Mouse (Mus musculus): ENCODE results near the gene Tmem30c. TPM values are rescaled to one million over a fixed set of nuclear protein-coding genes. Genes with fewer than 3 reads are reported as not detected.

The Tmem30c gene
- polyA plus RNA-seq, 1 experiment from 2014 or later, result 0.06 TPM

DNA sequence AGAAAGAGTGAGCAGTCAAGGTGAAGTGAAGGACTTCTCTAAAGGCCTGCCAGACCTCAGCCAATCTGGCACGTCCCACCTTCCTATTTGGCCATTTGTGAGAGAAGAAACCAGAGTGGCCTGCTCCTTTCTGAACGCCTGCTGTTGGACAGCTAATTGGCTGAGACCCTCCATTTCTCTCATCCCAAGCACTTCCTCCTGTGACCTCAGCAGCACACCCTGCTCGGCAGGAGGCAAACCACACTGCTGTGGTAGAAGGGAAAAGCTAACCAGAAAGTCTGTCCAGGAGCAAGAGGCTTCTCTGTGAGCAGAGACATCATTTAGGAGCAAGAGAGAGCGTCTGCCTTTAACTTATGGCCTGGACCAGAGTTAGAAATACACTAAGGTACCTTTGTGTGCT is 24.5 kb upstream of the Tmem30c start:
- Histone ChIP-seq H3K27me3 (replicated peaks; ENCODE audit: low read depth, poor library complexity, severe bottlenecking) (no peaks in the 10 kb centered on the region), H3K27ac (replicated peaks) (no peak overlapping the region), H3K9me3 (peaks cover 4% of the 10 kb centered on the region; the same call in 1 of the 2 replicates), H3K36me3 (replicated peaks) (0 out of 2 replicates have a peak, but pooled peaks cover 5% of the 10 kb centered on the region), H3K4me3 (no peak overlapping the region), H3K4me1 (peaks cover 19% of the 10 kb centered on the region)
- DNase-seq (ENCODE audit: low spot score), result no peak
- 75% methylated on average over 4 of the region's 4 CpGs for WGBS

DNA sequence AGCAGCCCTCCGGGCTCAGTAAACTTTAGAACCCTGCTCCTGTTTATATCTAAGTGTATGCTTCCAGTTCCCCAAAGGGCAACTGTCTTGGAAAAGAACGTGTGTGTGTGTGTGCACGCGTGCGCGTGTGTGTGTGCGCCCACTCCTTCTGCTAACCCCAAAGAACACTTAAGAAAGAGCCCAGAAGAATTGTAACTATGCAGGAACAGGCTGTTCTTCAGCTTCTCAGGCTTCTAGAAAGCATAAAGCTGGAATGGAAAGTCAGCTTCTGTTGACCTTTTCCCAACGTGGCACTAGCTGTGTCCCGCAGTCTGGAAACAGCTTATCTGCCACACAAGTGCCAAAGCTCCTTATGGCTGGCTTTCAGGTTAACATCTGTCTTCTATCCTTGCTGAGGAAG is 22.4 kb upstream of the Tmem30c start:
- H3K27ac ChIP-seq (replicated peaks), result no peak overlapping the region
- no peaks in the 10 kb centered on the region for H3K27me3 ChIP-seq (replicated peaks; ENCODE audit: low read depth, poor library complexity, severe bottlenecking)
- peaks cover 19% of the 10 kb centered on the region for H3K4me1 ChIP-seq
- WGBS, result 89% methylated on average over 9 of the region's 9 CpGs
- H3K4me3 ChIP-seq, result no peak overlapping the region
- no peaks in the 10 kb centered on the region for H3K36me3 ChIP-seq (replicated peaks)
- H3K9me3 ChIP-seq, result peaks cover 4% of the 10 kb centered on the region; the same call in 1 of the 2 replicates
- DNase-seq (ENCODE audit: low spot score), result no peak

DNA sequence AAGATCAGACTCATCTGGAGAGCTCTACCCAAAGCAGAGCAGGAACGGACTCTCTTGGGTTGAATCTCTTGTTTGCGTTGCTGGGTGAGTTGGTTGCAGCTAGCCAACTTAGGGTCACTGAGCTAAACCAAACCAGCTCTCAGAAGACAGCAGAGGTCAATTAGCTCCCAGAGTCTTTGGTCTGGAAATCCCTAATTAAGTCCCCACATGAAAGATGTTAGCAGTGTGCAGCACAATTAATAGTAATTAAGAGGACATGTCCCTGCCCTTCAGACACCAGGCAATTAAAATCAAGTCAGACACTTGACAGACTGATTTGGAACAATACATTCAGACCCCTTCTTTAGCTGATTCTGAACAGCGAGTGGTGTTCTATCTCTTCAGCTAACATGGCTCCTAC is 21.6 kb upstream of the Tmem30c start:
- Histone ChIP-seq H3K4me3 (no peak overlapping the region), H3K4me1 (peaks cover 19% of the 10 kb centered on the region), H3K36me3 (replicated peaks) (no peaks in the 10 kb centered on the region), H3K9me3 (no peaks in the 10 kb centered on the region), H3K27ac (replicated peaks) (no peak overlapping the region), H3K27me3 (replicated peaks; ENCODE audit: low read depth, poor library complexity, severe bottlenecking) (no peaks in the 10 kb centered on the region)
- 56% methylated on average over 3 of the region's 3 CpGs for WGBS
- no peak for DNase-seq (ENCODE audit: low spot score)

DNA sequence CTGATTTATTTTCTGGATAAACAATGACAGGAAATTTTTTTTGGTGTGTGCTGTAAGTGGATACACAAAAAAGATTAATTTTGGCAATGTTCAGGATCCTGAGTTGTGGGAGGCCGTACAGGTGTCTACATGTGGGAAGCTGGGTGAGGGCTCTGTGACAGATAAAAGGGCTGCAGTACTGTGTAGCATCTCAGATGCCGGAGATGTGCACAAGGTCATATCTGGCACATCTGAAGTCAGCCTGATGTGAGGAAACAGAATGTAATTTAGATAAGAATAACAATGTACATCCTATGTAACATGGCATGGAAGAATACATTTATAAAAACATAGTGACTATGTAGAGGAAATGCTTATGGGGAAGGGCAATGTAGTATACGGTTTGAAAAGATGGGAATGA is 20.8 kb upstream of the Tmem30c start:
- Histone ChIP-seq H3K27me3 (replicated peaks; ENCODE audit: low read depth, poor library complexity, severe bottlenecking) (no peaks in the 10 kb centered on the region), H3K27ac (replicated peaks) (no peak overlapping the region), H3K36me3 (replicated peaks) (no peaks in the 10 kb centered on the region), H3K9me3 (no peaks in the 10 kb centered on the region), H3K4me3 (no peak overlapping the region), H3K4me1 (peaks cover 18% of the 10 kb centered on the region)
- 88% methylated on average over 3 of the region's 3 CpGs for WGBS
- DNase-seq (ENCODE audit: low spot score), result no peak

DNA sequence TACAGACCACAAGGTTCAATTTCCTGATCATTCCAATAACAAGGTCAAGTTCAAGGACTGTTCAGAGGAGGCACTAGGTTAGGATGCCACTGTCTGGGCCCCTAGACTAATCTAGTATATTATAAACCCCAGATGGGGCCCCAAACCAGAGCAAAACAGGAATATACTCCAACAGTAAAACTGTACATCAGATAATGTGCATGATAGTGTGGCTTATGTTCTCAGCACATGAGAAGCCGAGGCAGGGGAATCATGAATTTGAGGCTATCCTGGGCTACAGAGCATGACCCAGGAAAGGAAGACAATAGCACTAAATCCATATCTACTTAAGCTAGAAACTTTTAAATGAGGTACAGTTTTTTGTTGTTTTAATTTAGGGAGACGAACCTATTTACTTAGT is 19.5 kb upstream of the Tmem30c start:
- H3K27me3 ChIP-seq (replicated peaks; ENCODE audit: low read depth, poor library complexity, severe bottlenecking), result no peaks in the 10 kb centered on the region
- H3K36me3 ChIP-seq (replicated peaks), result no peaks in the 10 kb centered on the region
- no peaks in the 10 kb centered on the region for H3K9me3 ChIP-seq
- H3K4me1 ChIP-seq, result peaks cover 6% of the 10 kb centered on the region; the same call in 1 of the 2 replicates
- 86% methylated on average over 2 of the region's 2 CpGs for WGBS
- H3K4me3 ChIP-seq, result no peak overlapping the region
- DNase-seq (ENCODE audit: low spot score), result no peak
- H3K27ac ChIP-seq (replicated peaks), result no peak overlapping the region

DNA sequence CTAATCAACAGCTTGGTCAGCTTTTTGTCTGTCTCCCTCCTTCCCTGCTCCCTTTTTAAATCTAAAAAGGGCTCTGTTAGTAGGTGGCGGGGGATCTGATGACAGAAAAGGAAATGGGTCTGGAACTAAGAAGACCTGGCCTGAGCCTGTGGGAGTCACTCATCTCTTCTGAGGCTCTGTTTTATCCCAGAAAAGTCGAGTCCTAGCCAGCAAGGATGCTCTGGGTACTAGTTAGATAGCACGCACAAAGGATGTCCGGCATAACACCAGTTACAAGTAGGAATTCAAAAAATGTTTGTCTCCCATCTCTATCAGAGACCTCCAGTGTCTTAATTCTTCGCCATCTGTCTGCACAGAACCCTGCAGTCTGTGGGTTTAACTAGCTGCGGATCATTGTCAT is 12.8 kb upstream of the Tmem30c start:
- no peak for DNase-seq (ENCODE audit: low spot score)
- 84% methylated on average over 6 of the region's 6 CpGs for WGBS
- Histone ChIP-seq H3K36me3 (replicated peaks) (no peaks in the 10 kb centered on the region), H3K4me1 (peaks cover 23% of the 10 kb centered on the region), H3K4me3 (no peak overlapping the region), H3K27ac (replicated peaks) (no peak overlapping the region), H3K27me3 (replicated peaks; ENCODE audit: low read depth, poor library complexity, severe bottlenecking) (no peaks in the 10 kb centered on the region), H3K9me3 (no peaks in the 10 kb centered on the region)

DNA sequence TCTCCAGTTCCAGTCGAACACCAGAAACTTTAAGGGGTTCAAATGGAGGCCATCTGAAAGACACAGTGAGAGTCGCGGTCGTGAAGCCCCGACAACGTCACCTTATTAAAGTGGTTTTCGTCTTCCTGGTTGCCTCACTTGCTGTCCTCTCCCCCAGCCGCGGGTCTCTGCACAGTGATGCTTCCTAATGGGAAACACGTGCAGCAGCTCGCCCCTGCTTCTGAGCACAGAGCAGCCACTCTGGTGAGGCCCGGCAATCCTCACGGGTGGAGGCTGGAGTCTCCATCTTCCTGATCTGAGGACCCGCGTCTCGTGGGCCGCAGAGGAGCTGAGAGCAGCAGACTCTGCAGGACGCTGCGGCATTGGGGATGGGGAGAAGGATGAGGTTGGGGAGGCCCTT is 11.1 kb upstream of the Tmem30c start:
- 45% methylated on average over 19 of the region's 19 CpGs for WGBS
- Histone ChIP-seq H3K9me3 (no peaks in the 10 kb centered on the region), H3K4me3 (peak overlapping the region; percentile 33), H3K27me3 (replicated peaks; ENCODE audit: low read depth, poor library complexity, severe bottlenecking) (no peaks in the 10 kb centered on the region), H3K4me1 (peaks cover 23% of the 10 kb centered on the region), H3K36me3 (replicated peaks) (no peaks in the 10 kb centered on the region), H3K27ac (replicated peaks) (peak overlapping the region; percentile 81)
- DNase-seq (ENCODE audit: low spot score), result peak; percentile 81

DNA sequence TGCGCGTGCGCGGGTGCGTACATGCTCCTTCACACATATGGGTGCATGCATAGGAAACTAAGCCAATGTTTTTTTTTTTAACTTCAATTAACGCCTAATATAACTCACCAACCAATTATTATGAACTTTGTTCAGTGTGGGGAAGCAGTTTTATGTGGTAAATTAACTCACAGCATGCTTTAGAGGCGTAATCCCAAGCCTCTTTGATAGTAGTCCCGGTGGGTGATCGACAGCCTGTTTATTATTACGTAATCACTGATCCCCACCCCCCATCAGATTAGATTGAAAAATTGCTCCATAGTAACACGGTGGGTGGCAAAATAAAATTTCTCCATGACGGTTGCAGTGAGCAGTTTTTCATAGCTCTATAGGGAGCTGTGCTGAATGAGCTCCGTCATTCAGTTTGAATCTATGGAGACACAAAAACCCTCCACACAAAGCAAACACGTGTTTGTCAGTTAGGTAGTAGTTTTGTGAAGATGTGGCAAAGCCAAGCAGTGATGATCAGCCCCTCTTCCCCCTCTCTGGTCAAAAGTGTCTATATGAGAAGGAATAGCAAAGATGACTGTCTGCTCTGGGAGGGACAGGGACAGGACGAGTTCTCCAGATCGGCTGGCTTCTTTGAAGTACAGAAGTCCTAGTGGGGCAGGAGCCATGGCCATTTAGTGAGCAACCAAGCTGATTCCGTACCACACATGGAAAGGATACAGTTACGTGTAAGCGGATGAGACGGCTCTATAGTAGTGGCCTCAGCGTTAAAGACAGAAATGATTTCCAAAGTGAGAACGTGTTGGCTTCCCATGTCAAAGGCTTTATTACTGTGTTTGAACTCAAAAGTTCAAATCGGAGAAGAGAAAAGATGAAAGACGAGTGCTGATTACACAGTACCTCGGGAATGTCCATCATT is 10.4 kb upstream of the Tmem30c start:
- H3K4me1 ChIP-seq, result peaks cover 23% of the 10 kb centered on the region
- H3K36me3 ChIP-seq (replicated peaks), result no peaks in the 10 kb centered on the region
- peak; percentile 29 for DNase-seq (ENCODE audit: low spot score)
- peak overlapping the region; percentile 33 for H3K4me3 ChIP-seq
- no peaks in the 10 kb centered on the region for H3K9me3 ChIP-seq
- no peaks in the 10 kb centered on the region for H3K27me3 ChIP-seq (replicated peaks; ENCODE audit: low read depth, poor library complexity, severe bottlenecking)
- H3K27ac ChIP-seq (replicated peaks), result peak overlapping the region; percentile 81; the same call in 1 of the 2 replicates
- 75% methylated on average over 25 of the region's 25 CpGs for WGBS

DNA sequence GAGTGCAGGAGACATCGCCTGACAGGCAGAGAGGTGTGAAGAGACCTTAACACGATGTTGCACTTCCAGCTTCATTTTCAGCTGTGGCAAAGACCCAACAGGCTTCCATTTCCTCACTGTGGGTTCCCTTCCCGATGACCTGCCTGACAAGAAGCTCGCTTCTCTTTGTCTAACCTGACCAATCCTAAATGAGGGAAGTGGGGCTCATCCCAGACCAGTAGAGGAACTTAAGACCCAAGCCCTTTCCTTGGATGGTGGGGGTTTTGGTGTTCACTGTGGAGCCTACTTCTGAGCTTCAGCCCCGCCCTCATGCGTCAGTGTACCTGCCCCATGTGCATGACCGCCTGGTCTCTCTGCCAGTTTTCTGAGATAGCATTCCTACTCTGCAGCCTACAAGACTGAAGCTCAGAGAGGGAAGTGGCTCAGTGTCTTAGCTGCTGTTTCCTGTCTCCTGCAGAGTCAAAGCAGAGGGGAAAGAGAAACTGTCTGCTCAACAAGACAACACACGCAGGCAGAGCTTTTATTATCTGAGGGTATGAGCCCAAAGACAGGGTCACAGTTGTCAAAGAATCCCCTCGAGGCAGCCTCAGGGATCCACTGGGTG is 8.9 kb upstream of the Tmem30c start:
- H3K27ac ChIP-seq (replicated peaks), result peak overlapping the region; percentile 30; the same call in 1 of the 2 replicates
- H3K36me3 ChIP-seq (replicated peaks), result no peaks in the 10 kb centered on the region
- DNase-seq (ENCODE audit: low spot score), result no peak
- 79% methylated on average over 9 of the region's 9 CpGs for WGBS
- no peaks in the 10 kb centered on the region for H3K9me3 ChIP-seq
- no peak overlapping the region for H3K4me3 ChIP-seq
- no peaks in the 10 kb centered on the region for H3K27me3 ChIP-seq (replicated peaks; ENCODE audit: low read depth, poor library complexity, severe bottlenecking)
- H3K4me1 ChIP-seq, result peaks cover 23% of the 10 kb centered on the region

DNA sequence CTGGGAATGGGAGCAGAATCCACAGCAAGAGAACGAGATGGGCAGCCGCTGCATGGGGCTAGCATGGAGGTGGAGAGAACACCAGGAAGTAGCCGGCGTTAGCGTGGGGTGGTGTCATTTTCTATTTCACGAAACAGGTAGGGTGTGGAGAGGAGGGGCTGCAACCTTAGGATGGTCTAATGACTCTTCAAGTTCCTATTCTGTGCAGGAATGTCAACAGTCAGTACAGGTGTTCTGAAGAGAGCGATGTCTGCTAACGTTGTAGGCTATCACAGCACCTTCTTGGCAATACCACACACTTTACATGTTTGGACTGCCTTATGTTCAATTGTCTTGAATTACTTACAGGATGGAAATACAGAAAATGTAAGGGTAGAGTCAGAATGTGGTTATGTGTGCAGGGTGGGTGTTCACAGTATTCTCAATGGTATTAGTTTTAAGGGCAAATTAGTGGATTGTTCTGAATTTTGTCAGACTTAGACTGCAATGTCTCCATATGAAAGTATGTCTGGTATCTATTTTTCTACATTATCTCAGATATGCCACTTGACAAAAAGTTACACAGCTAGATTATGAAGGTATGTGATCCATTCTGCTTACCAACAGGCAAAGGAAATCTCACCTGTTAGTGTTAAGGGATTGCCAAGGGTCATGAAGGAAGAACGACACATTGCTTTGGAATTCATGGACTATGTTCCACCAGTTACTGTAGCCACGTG is 2.7 kb upstream of the Tmem30c start:
- H3K27me3 ChIP-seq (replicated peaks; ENCODE audit: low read depth, poor library complexity, severe bottlenecking), result no peaks in the 10 kb centered on the region
- DNase-seq (ENCODE audit: low spot score), result no peak
- no peak overlapping the region for H3K27ac ChIP-seq (replicated peaks)
- WGBS, result 82% methylated on average over 10 of the region's 10 CpGs
- H3K4me3 ChIP-seq, result no peak overlapping the region
- no peaks in the 10 kb centered on the region for H3K9me3 ChIP-seq
- H3K4me1 ChIP-seq, result no peaks in the 10 kb centered on the region
- H3K36me3 ChIP-seq (replicated peaks), result no peaks in the 10 kb centered on the region

DNA sequence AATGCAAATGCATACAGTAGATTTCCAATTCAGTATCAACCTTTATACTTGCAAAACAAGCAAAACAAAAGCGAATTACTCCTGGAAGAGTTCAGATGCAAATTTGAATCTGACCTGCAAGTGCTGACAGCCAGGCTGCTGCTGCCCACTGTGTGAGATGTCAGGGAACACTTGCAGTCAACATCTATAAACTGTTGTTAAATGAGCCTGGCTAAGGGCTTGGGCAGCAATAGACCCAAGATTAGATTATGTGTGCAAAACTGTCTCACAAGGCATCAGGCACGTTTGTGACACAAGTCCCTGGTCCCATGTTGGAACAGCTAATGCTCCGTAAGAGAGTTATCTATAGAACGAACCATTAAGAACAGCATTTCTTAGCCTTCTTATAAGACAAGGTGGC is 369 bp downstream of the Tmem30c start:
- H3K27me3 ChIP-seq (replicated peaks; ENCODE audit: low read depth, poor library complexity, severe bottlenecking), result no peaks in the 10 kb centered on the region
- no peaks in the 10 kb centered on the region for H3K9me3 ChIP-seq
- no peaks in the 10 kb centered on the region for H3K4me1 ChIP-seq
- no peak overlapping the region for H3K27ac ChIP-seq (replicated peaks)
- no peaks in the 10 kb centered on the region for H3K36me3 ChIP-seq (replicated peaks)
- H3K4me3 ChIP-seq, result no peak overlapping the region
- DNase-seq (ENCODE audit: low spot score), result no peak
- 68% methylated on average over 4 of the region's 4 CpGs for WGBS

DNA sequence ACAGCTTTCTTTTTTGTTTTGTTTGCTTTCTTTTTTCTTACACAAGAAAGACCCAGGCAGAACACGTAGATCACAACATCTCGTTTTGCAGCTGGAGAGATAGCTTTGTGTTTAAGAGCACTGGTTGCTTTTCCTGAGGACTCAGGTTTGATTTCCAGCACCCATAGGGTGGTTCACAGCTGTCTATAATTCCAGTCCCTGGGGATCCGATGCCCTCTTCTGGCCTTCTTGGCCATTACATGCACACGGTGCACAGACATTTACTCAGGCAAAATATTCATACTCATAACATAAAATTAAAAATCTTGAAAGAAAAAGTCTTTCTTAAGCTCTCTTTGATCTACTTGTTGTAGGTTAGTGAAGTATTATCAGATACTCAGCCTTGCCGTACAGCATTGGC is 969 bp downstream of the Tmem30c start:
- H3K4me1 ChIP-seq, result no peaks in the 10 kb centered on the region
- H3K4me3 ChIP-seq, result no peak overlapping the region
- no peak for DNase-seq (ENCODE audit: low spot score)
- no peaks in the 10 kb centered on the region for H3K27me3 ChIP-seq (replicated peaks; ENCODE audit: low read depth, poor library complexity, severe bottlenecking)
- H3K36me3 ChIP-seq (replicated peaks), result no peaks in the 10 kb centered on the region
- no peak overlapping the region for H3K27ac ChIP-seq (replicated peaks)
- 92% methylated on average over 5 of the region's 5 CpGs for WGBS
- H3K9me3 ChIP-seq, result no peaks in the 10 kb centered on the region

Data from embryonic facial prominence, embryonic 10.5 days (tissue).